Mouse (Mus musculus): ENCODE results near the gene Kcnc1.
A peak's percentile ranks its signal among the peaks of the same experiment; 100 is the strongest.

Kcnc1 gene

GRCm38 (mm10) chr7:46422764-46423412 is 26.6 kb downstream of the Kcnc1 start:
- peak; percentile 84 for DNase-seq

DNA sequence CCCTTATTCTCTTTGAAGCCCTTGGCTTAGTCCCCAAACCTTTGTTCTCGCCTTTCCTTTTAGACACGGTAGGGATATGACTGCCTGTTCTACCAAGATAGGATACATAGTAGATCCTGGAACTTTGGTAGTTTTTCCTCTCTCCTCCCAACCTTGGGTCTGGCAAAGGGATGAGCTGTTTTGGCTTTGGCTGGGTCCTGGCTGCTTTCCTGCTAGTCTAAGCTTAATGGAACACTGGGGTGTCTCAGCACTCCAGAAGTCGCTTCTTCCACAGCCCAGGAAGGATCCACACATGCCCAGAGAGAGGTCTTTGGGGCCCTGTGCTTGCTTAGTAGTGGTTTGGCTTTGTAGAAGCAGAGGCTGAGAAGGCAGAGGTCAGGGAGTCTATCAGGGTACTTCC is 27.7 kb downstream of the Kcnc1 start:
- peak; percentile 81 for DNase-seq

DNA sequence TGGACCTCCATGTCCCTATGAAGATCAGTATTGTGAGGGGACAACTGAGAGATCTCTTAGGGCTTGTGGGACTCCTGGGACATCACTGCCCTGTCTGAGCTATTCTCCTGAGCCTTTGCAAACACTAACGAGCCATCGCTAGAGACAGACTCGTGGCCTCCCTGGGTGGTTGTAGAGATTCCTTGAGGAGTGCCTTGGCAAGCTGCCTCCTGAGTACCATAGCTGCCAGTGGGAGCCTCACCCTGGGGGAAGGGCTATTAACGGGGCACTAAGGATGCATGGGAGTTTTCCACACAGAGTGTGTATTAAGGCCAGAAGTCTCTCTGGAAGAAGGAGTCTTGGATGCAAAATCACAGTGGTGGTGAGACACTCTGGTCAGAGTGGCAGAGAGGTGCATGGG is 28.7 kb downstream of the Kcnc1 start:
- DNase-seq = peak; percentile 67

DNA sequence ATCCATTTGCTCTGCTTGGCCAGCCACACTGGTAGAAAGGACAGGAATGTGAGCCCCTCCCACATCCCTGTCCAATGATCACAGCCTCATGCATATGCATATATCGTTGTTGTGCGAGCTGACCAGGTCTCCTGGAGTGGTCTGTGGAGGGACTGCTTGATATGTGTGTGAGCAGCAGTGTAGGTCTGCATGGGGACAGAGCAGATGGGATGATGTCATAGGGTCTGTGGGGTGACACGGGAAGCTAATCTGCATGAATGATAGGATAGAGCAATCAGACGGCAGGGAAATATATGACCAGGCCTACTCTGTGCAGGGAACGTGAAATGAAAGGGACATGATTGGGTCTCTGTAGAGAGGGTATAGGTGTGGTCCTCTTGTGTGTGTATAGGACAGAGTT is 37.6 kb downstream of the Kcnc1 start:
- no peak for DNase-seq

DNA sequence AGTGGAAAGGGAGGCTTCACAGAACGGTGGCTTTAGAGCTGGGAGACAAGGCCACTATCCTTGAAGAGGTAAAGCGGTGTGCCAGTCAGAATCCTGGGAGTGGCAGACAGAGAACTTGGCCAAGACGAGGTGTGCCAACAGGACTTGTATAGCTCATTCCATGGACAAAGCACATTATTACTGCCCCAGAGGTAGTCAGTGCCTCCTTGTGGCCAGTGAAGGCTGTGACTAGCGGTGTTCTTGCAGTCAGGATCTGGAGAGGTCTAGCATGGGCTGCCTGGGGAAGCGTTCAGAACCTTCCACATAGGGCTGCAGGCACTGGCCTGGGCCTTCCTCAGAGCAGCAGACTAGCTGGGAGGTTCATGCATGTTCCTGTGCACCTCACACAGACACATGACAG is 39.5 kb downstream of the Kcnc1 start:
- DNase-seq = no peak

DNA sequence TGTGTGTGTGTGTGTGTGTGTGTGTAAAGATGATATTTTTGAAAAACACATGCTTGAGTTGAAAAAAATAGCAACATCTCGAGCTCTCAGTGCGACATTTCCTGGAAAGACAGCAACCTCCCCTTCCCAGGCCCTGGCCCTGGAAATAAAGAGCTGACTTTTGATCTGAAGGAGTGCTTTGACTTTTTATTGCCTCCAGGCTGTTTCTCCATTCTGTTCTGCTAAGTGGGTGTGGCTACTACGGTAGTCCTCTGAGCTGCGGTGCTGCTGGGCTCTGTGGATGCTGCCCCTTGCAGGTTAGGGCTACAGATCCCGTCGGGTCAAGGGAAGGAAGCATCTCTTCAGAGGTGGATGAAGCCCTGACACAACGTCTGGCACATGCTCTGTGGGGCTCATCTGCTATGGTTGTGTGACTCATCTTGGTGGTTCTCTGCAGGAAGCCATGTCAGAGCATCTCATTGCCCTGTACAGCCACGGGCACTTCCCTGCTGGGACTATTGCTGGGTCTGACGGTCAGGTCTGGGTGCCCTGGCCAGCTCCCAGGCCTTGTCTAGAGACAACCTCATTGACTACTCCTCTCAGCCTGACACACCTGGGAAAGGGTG is 42.3 kb downstream of the Kcnc1 start:
- DNase-seq = no peak

DNA sequence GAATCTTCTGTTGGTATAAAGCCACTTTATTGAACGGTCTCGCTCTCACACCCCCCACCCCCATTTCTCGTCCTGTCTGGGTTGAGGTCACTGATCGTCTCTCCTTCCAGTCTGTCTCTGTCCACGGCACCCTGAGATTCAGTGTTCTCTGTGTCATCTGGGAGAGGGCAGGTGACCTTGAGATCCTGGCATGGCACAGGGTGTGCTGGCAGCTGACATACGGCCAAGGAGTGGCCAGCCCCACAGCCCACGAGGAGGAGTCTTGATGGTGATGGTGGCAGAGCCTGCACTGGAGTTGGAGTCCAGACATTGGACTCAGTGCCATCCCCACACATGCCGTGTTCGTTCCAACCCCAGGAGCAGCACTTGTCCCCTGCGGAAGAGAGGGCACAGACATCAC is 46.9 kb downstream of the Kcnc1 start:
- no peak for DNase-seq

GRCm38 (mm10) chr7:46445896-46446295 is 49.6 kb downstream of the Kcnc1 start:
- peak; percentile 85 for DNase-seq

- peak; percentile 78 for DNase-seq
These were observed 51.3 kb downstream of the Kcnc1 start for GRCm38 (mm10) chr7:46447473-46448165.

GRCm38 (mm10) chr7:46448922-46449645 is 52.8 kb downstream of the Kcnc1 start:
- no peak for DNase-seq

GRCm38 (mm10) chr7:46453930-46454679 is 57.8 kb downstream of the Kcnc1 start:
- peak; percentile 89 for DNase-seq

GRCm38 (mm10) chr7:46457889-46458288 is 61.6 kb downstream of the Kcnc1 start:
- DNase-seq = no peak

DNA sequence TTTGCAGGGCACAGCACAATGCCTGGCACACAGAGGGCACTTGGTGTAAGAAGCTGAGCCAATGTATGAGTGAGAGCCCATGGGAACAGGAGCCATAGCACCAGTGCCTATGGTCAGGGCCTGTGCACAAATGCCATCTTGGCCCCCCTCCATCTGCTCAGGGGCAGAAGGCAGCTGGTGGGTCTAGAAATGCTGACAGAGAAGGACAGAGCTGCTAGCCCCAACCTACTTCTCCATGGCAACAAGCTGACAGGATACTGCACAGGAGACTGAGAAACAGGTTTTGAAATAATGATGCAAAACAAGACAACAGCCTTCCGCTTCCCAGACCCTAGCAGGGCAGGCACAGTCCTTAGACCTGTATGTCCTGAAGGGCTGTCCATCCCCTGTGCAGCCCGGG is 62.9 kb downstream of the Kcnc1 start:
- peak; percentile 84 for DNase-seq

DNA sequence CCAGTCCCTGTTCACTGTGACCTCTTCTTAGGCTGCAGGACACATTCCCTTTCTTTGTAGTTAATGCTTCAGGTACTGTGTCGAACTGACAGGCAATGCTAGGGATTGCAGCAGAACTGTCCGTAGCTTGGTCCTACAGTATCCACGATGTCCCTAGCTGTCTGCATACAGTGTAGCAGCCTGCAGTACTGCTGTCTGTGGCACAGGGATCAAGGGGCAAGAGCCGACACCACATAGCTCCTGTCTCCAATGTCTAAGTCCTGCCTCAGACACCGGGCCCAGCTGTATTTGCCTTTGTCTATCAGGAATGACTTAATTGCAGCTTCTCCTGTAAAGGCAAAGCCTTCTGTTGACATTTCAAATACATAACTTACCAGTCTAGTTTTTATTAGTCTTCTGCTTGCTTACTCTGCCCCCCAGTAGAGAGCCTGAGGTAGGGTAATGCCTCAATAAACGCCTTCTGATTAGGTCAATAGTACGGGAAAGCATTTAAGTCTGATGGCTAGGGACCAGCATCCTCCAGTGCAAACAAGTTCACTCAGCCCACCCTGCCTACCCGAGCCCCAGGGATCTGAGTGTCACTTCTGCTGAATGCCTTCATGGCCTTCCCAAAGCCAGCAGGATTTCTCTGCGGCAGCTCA is 63.4 kb downstream of the Kcnc1 start:
- DNase-seq = no peak

DNA sequence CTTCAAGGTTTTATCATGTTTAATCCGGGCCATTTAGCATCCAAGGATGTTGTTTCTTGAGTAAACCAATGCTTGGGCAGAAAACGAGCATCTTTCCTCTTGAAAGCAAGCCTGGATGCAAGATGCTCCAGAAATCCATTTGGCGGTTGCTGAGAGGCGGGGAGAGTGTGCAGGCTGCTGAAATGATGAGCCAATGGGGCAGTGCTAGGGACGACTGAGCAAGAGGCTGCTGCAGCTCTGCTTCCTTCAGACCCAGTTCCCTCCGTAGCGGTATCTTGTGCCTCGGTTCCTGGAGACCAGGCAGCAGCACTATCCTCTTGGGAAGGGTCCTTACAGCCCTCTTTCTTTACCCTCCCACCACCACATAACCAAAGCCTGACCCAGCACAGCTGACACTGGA is 66.0 kb downstream of the Kcnc1 start:
- no peak for DNase-seq

- DNase-seq = no peak
These were observed 66.8 kb downstream of the Kcnc1 start for GRCm38 (mm10) chr7:46463136-46463535.

DNA sequence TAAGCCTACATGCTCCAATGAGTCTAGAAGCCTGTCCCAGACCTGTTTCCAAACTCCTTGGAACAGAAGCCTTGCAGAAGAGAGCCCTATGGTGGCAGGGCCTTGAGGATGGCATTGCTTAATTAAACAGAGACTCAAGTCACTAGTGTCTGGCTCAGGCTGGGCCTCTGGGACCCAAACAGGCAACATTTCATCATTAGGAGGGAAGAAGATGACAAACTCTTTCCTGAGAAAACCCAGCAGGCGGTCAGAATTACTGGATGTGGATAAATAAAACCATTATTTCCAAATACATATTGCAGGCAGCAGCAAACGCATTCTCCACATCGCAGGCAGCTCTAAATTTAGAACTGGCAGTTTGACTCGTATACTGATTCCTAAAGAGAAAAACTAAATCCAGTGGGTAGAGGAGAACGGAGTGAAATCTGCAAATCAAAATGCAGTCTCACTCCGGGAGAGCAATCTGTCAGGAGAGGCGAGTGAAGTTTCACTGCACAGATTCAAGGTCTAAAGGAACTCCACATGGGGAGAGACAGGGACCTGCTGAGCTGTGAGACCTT is 70.2 kb downstream of the Kcnc1 start:
- no peak for DNase-seq

DNA sequence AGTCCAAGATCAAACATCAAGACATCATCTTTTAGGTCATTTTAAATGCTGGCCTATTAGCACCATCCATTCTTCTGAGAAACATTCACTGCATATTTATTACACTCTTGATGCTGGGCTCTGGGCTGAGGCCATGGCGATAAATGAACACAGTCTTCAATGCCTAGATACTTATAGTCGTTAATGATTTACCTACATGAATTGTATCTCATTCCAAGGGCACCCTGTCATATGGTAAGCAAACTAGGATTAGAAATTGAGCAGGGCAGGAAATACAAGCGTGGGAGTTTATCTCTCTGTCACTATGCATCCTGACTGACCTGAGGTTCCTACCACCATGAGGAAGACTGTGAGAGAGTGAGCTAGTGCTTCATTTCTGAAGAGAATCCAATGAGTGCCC is 73.2 kb downstream of the Kcnc1 start:
- DNase-seq = no peak

DNA sequence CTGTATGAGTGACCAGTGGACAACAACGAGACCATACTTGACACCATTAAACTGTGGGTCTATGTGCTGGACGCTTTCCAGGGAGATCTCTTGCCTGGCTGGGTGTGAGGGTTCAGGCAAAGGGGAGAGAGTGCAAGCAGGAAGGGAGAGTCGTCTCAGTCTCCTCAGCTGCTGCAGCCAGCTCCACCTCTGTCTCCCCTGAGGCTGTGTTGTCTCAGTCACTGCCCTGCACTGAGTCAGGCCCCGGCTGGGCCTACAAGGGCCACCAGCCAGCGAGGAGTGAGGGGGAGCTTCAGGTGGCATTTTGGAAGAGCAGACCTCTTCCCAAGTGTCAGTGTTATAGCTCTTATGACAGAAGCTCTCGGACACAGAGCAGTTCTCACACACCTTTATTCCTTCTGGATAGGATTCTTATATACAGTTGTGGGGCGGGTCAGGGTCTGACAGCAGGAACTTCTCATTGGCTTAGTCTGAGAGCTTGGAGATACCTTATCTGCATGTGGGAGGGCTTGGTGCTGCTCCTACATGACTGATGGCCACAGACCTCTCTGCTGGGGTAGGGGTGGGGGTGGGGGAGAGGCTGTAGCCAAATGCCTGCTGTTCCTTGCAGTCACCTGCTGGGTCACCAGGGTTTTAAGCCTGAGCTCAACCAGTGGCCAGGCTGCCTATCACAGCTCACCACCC is 74.9 kb downstream of the Kcnc1 start:
- no peak for DNase-seq

GRCm38 (mm10) chr7:46473141-46473540 is 76.8 kb downstream of the Kcnc1 start:
- no peak for DNase-seq

GRCm38 (mm10) chr7:46475464-46475863 is 79.2 kb downstream of the Kcnc1 start:
- DNase-seq = no peak

- DNase-seq = no peak
These were observed 81.2 kb downstream of the Kcnc1 start for GRCm38 (mm10) chr7:46477456-46477855.

All from cerebellum, adult 9-10 months (tissue).